Comparison of ENCODE assay signal across 8 mouse cellular contexts in genomic region chr6:83441259-83442061, GRCm38 (mm10). TPM values are rescaled to one million over a fixed set of nuclear protein-coding genes. Genes with fewer than 3 reads are reported as not detected.
DNase-seq lines count a peak whose midpoint lies in the region; ATAC-seq and TF ChIP-seq lines count a peak whose summit lies in the region.

No protein-coding gene starts in this region.

- peak overlapping the region; percentile 84 for H3K9ac ChIP-seq in heart, embryonic 11.5 days (ENCODE audit: low read depth, low read length)
- peak overlapping the region; percentile 70 for H3K9ac ChIP-seq in kidney, embryonic 15.5 days
- H3K9ac ChIP-seq in midbrain, postnatal 0 days (replicated peaks; ENCODE audit: low read length, poor library complexity, severe bottlenecking), result peak overlapping the region; percentile 96

- peaks cover 22% of the 10 kb centered on the region for H3K36me3 ChIP-seq in C2C12 (ENCODE audit: control insufficient read depth, insufficient read depth)
- H3K36me3 ChIP-seq in erythroblast, embryonic 14.5 days (ENCODE audit: control insufficient read depth), result peaks cover 57% of the 10 kb centered on the region
- no peaks in the 10 kb centered on the region for H3K36me3 ChIP-seq in heart, embryonic 11.5 days (ENCODE audit: control insufficient read depth, insufficient read depth, low read length)
- H3K36me3 ChIP-seq in kidney, embryonic 15.5 days, result peaks cover 33% of the 10 kb centered on the region
- H3K36me3 ChIP-seq in midbrain, postnatal 0 days (ENCODE audit: insufficient read depth, low read length), result no peaks in the 10 kb centered on the region

- ATAC-seq in heart, embryonic 11.5 days (replicated peaks; ENCODE audit: insufficient number of reproducible peaks, low FRiP score, low TSS enrichment), result peak; percentile 88
- peak; percentile 92 for ATAC-seq in kidney, embryonic 15.5 days (replicated peaks; ENCODE audit: low FRiP score)
- ATAC-seq in midbrain, postnatal 0 days (ENCODE audit: low FRiP score), result peak; percentile 88

- H3K4me3 ChIP-seq in C2C12 (ENCODE audit: insufficient read depth, poor library complexity, severe bottlenecking), result peak overlapping the region; percentile 45
- peak overlapping the region; percentile 89 for H3K4me3 ChIP-seq in erythroblast, embryonic 14.5 days (replicated peaks)
- H3K4me3 ChIP-seq in heart, embryonic 11.5 days (ENCODE audit: low read depth, low read length), result peak overlapping the region; percentile 69
- H3K4me3 ChIP-seq in kidney, embryonic 15.5 days (replicated peaks), result peak overlapping the region; percentile 74
- peak overlapping the region; percentile 86 for H3K4me3 ChIP-seq in midbrain, postnatal 0 days (ENCODE audit: low read depth, low read length)

- peaks cover 68% of the 10 kb centered on the region for H3K4me1 ChIP-seq in erythroblast, embryonic 14.5 days (ENCODE audit: control insufficient read depth)
- peaks cover 67% of the 10 kb centered on the region for H3K4me1 ChIP-seq in heart, embryonic 11.5 days (ENCODE audit: control insufficient read depth, insufficient read depth, low read length)
- peaks cover 91% of the 10 kb centered on the region for H3K4me1 ChIP-seq in kidney, embryonic 15.5 days
- peaks cover 45% of the 10 kb centered on the region for H3K4me1 ChIP-seq in midbrain, postnatal 0 days (ENCODE audit: insufficient read depth, low read length)

- H3K79me3 ChIP-seq in C2C12 (ENCODE audit: low read depth), result peaks cover 40% of the 10 kb centered on the region

- H3K9me3 ChIP-seq in erythroblast, embryonic 14.5 days (ENCODE audit: control insufficient read depth, low read length), result no peaks in the 10 kb centered on the region
- no peaks in the 10 kb centered on the region for H3K9me3 ChIP-seq in heart, embryonic 11.5 days (replicated peaks; ENCODE audit: control insufficient read depth, low read length)
- H3K9me3 ChIP-seq in kidney, embryonic 15.5 days (replicated peaks), result no peaks in the 10 kb centered on the region
- no peaks in the 10 kb centered on the region for H3K9me3 ChIP-seq in midbrain, postnatal 0 days (ENCODE audit: low read length)

- H3ac ChIP-seq in C2C12 (ENCODE audit: control insufficient read depth, insufficient read length, low read depth), result peak overlapping the region; percentile 82

- WGBS in heart, embryonic 11.5 days (ENCODE audit: insufficient replicate concordance), result under 1% methylated on average over 47 of the region's 48 CpGs
- under 1% methylated on average over 48 of the region's 48 CpGs for WGBS in kidney, embryonic 15.5 days
- 1% methylated on average over 43 of the region's 48 CpGs for WGBS in midbrain, postnatal 0 days

- peak overlapping the region; percentile 74 for H3K4me2 ChIP-seq in heart, embryonic 11.5 days
- peak overlapping the region; percentile 86 for H3K4me2 ChIP-seq in kidney, embryonic 15.5 days
- peak overlapping the region; percentile 62 for H3K4me2 ChIP-seq in midbrain, postnatal 0 days (ENCODE audit: low read depth, low read length, poor library complexity, severe bottlenecking)

- H3K27ac ChIP-seq in heart, embryonic 11.5 days (ENCODE audit: low read depth, low read length), result peak overlapping the region; percentile 89
- H3K27ac ChIP-seq in kidney, embryonic 15.5 days, result peak overlapping the region; percentile 95
- peak overlapping the region; percentile 97 for H3K27ac ChIP-seq in midbrain, postnatal 0 days (ENCODE audit: low read depth, low read length)

- no peak for TF ChIP-seq CTCF in C2C12 (IDR thresholded peaks at IDR 0.05; ENCODE audit: control insufficient read depth, insufficient read depth, insufficient read length)
- no peak for TF ChIP-seq CTCF in midbrain, postnatal 0 days (IDR thresholded peaks at IDR 0.05)

- DNase-seq in brain, embryonic 18.5 days (ENCODE audit: low read depth, low spot score), result peak; percentile 68
- peak; percentile 93 for DNase-seq in liver
- peak; percentile 90 for DNase-seq in midbrain, postnatal 0 days (ENCODE audit: low spot score)
- DNase-seq in spleen, postnatal 10 days (ENCODE audit: low spot score in 2 of 2), result peak; percentile 82 to 90

- H3K27me3 ChIP-seq in C2C12 (ENCODE audit: control insufficient read depth, insufficient read depth, insufficient read length), result no peaks in the 10 kb centered on the region
- H3K27me3 ChIP-seq in erythroblast, embryonic 14.5 days (ENCODE audit: control insufficient read depth), result no peaks in the 10 kb centered on the region
- no peaks in the 10 kb centered on the region for H3K27me3 ChIP-seq in heart, embryonic 11.5 days (ENCODE audit: control insufficient read depth, insufficient read depth, low read length)
- H3K27me3 ChIP-seq in kidney, embryonic 15.5 days, result no peaks in the 10 kb centered on the region
- no peaks in the 10 kb centered on the region for H3K27me3 ChIP-seq in midbrain, postnatal 0 days (ENCODE audit: insufficient read depth, low read length)

- H3K79me2 ChIP-seq in C2C12 (ENCODE audit: control insufficient read depth, insufficient read depth), result peaks cover 91% of the 10 kb centered on the region

TF ChIP-seq in C2C12, 6 proteins besides CTCF, POLR2A, EP300 and RAD21:
- no peak for TF ChIP-seq CEBPB (IDR thresholded peaks at IDR 0.05; ENCODE audit: low read depth)
- no peak for TF ChIP-seq FOSL1 (IDR thresholded peaks at IDR 0.05; ENCODE audit: insufficient read depth, low read length, poor library complexity, severe bottlenecking)
- no peak for TF ChIP-seq USF1 (IDR thresholded peaks at IDR 0.05; ENCODE audit: low read depth)
- no peak for TF ChIP-seq MYOD1 (IDR thresholded peaks at IDR 0.05; ENCODE audit: control insufficient read depth, insufficient read length, low read depth)
- no peak for TF ChIP-seq MAX (IDR thresholded peaks at IDR 0.05)
- no peak for TF ChIP-seq MYOG (IDR thresholded peaks at IDR 0.05; ENCODE audit: control insufficient read depth, extremely low read depth, insufficient read length)
TF ChIP-seq in C2C12: peak in this region for 0.

RNA-seq across cellular contexts. Expression of gene Tet3, which starts 17.4 kb away (rescaled TPM):
- 6.0 TPM for polyA plus RNA-seq in C2C12 (2012; fragmentation: generic; extraction: Trizol)
- polyA plus RNA-seq in erythroblast, embryonic 14.5 days (2012), result 0.73 and 0.77 TPM in 2 replicates
- 25.0 and 30.3 TPM in 2 replicates for polyA plus RNA-seq in heart, embryonic 11.5 days (2014; fragmentation: Nextera tagmentation; extraction: Ambion mirVana)
- 51.0 and 51.4 TPM in 2 replicates for polyA plus RNA-seq in kidney, embryonic 15.5 days (2015; fragmentation: Nextera tagmentation; extraction: Ambion mirVana)
- total RNA-seq in midbrain, postnatal 0 days (2014; rRNA removed), result 32.0 and 38.3 TPM in 2 replicates
- 45.3 and 48.5 TPM in 2 replicates for polyA plus RNA-seq in midbrain, postnatal 0 days (2015; fragmentation: Nextera tagmentation; extraction: Ambion mirVana)

Comparison
In these comparisons a context has a peak if more than half of its experiments do, and no peak if none do; other contexts are left out.
1. Peak in every context shown above with its lines: DNase-seq, ATAC-seq, H3K4me3 ChIP-seq and H3K27ac ChIP-seq.